Mouse (Mus musculus): ENCODE data around the gene Mettl26.

GRCm38 (mm10) chr17:25919144-25919785 lies 44.4 kb downstream of the Mettl26 start, which contains the start of gene Rab40c:
- TF ChIP-seq POLR2A (IDR thresholded peaks at IDR 0.05; ENCODE audit: borderline replicate concordance, insufficient read depth, low read length): no peak
- TF ChIP-seq CTCF (IDR thresholded peaks at IDR 0.05; ENCODE audit: borderline replicate concordance, insufficient read depth, low read depth, low read length): no peak

Data from cerebellum, adult 2 months (tissue).